Mouse (Mus musculus) inflammation-experienced regulatory T-cells (primary cell): Measurements from ENCODE around the gene Gsdma2. TPM values are rescaled to one million over a fixed set of nuclear protein-coding genes. Genes with fewer than 3 reads are reported as not detected.

Experiments
- polyA plus RNA-seq, 2 experiments: library from polyadenylated mRNA; unstranded; fragments of 100-300 nt; shearing (Covaris generic); gene quantifications; one replicate each; pipeline ENCODE4 v1.2.1; 2017

Gsdma2 gene
- 1 to 10 TPM in 1 of 2 experiments, under 1 TPM in 1; 0.11 to 2.6 TPM for polyA plus RNA-seq

GRCm38 (mm10) chr11:98646459-98646858, at the start of gene Gsdma2:
TSS of gene Gsdma2 (plus strand) at chr11:98646759.

GRCm38 (mm10) chr11:98597991-98598390, 48.6 kb upstream of the Gsdma2 start, which contains the start of gene Lrrc3c:
TSS of gene Lrrc3c (plus strand) at chr11:98598291.

DNA sequence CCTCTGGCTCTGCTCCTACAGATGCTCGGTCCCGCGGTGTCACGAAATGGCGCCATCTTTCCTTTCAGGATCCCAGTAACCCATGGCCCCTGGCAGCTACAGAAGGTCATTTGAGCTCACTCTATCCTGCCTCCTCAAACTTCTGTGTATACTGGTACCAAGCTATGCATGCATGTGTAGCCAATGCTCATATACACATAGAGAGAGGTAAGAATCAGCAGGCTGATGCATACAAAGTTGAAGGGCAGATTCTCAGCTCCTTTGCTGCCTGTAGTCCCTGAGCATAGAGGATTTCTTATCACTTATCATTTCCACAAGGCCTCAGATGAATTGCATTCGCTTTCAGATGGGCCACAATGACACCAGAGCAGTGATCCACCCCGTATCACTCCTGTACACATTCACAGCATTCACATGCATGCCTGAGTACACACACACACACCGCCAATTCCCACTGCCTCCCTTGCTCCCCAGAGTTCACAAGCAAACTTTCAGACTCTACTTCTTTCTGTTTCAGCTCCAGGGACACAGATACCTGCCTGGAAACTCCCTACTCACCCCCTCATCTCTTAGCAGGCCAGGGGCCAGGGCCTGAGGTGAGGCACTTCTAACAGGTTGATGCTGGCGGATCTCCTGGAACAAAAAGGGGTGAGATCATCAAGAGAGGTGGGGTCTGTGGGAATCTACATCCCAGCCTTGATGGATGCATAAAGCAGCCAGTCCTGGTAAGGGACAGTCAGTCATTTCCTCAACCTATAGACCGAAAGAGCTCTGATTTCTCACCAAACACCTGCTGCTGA, 20.7 kb upstream of the Gsdma2 start, which contains the start of the genes Gm12355 and Gsdma3:
Gene Gm12355, minus strand, starts transcription at position 51 of the 800 bp plus-strand sequence.
Gene Gsdma3, plus strand, starts transcription at position 750 of the 800 bp plus-strand sequence.

DNA sequence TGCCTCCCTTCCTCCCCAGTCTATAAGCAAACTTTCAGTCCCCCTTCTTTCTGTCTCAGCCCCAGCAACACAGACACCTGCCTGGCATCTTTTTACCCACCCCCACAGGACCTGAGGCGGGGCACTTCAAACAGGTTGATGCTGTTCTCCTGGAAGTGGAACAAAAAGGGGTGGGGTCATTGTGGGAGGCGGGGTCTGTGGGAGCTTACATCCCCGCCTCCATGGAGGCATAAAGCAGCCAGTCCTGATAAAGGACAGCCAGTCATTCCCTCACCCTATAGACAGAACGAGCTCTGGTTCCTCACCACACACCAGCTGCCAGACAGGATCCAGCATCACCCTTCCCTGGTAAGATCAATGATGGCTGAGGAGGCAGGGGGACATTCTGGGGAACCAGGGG, 17.5 kb downstream of the Gsdma2 start, which contains the start of gene Gsdma:
Gene Gsdma, plus strand, starts transcription at position 261 of the 400 bp plus-strand sequence.

GRCm38 (mm10) chr11:98681786-98682745, 35.5 kb downstream of the Gsdma2 start, which contains the start of gene Psmd3:
TSS of gene Psmd3 (plus strand) at chr11:98682554.

DNA sequence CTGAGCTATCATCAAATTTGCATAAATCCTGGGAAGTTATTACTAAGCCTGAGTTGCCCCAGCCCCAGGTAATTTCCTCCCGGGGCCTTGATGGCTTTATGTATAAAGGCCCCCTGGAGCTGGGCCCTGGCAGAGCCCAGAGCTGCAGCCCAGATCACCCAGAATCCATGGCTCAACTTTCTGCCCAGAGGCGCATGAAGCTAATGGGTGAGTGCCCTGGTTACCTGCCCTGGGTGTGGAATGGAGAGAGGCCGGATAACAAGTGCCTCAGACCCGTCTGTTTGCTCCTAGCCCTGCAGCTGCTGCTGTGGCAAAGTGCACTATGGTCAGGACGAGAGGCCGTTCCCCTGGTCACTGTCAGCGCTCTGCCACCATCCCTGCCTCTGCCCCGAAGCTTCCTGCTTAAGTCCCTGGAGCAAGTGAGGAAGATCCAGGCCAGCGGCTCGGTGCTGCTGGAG, 54.7 kb downstream of the Gsdma2 start, which contains the start of gene Csf3:
Gene Csf3, plus strand, starts transcription at position 51 of the 458 bp plus-strand sequence.

Other genes starting within 250 kb of the Gsdma2 start
- gene Pgap3, start 246.3 kb upstream of the Gsdma2 start, polyA plus RNA-seq: 10 to 100 TPM; 12.6 to 13.7 TPM
- gene Erbb2, start 234.3 kb upstream of the Gsdma2 start, polyA plus RNA-seq: under 1 TPM; 0.16 to 0.22 TPM
- gene Mien1, start 207.8 kb upstream of the Gsdma2 start, polyA plus RNA-seq: 100 to 1,000 TPM; 141 to 157 TPM
- 1 to 10 TPM; 1.5 to 6.5 TPM for gene Grb7, start 200.4 kb upstream of the Gsdma2 start, polyA plus RNA-seq
- 10 to 100 TPM; 40.9 to 85.7 TPM for gene Ikzf3, start 100.7 kb upstream of the Gsdma2 start, polyA plus RNA-seq
- gene Zpbp2, start 95.7 kb upstream of the Gsdma2 start, polyA plus RNA-seq: 1 to 10 TPM; 3.0 to 3.7 TPM
- gene Ormdl3, start 59.4 kb upstream of the Gsdma2 start, polyA plus RNA-seq: 10 to 100 TPM; 62.2 to 78.9 TPM
- gene Lrrc3c, start 48.5 kb upstream of the Gsdma2 start, polyA plus RNA-seq: under 1 TPM in 1 of 2 experiments, not detected in 1; 0.23 TPM
- gene Gm12355, start 21.1 kb upstream of the Gsdma2 start, polyA plus RNA-seq: 1 to 10 TPM; 2.4 to 8.5 TPM
- not detected for gene Gsdma3, start 20.4 kb upstream of the Gsdma2 start, polyA plus RNA-seq
- 1 to 10 TPM in 1 of 2 experiments, under 1 TPM in 1; 0.06 to 1.4 TPM for gene Gsdma, start 17.6 kb downstream of the Gsdma2 start, polyA plus RNA-seq
- gene Psmd3, start 35.8 kb downstream of the Gsdma2 start, polyA plus RNA-seq: 100 to 1,000 TPM; 126 to 133 TPM
- gene Csf3, start 54.5 kb downstream of the Gsdma2 start, polyA plus RNA-seq: not detected
- 10 to 100 TPM; 47.7 to 56.0 TPM for gene Med24, start 82.7 kb downstream of the Gsdma2 start, polyA plus RNA-seq
- gene Thra, start 93.9 kb downstream of the Gsdma2 start, polyA plus RNA-seq: 1 to 10 TPM; 7.2 to 7.7 TPM
- gene Nr1d1, start 128.6 kb downstream of the Gsdma2 start, polyA plus RNA-seq: 10 to 100 TPM in 1 of 2 experiments, 1 to 10 TPM in 1; 8.1 to 10.2 TPM
- 10 to 100 TPM; 24.2 to 25.3 TPM for gene Msl1, start 148.8 kb downstream of the Gsdma2 start, polyA plus RNA-seq
- gene Casc3, start 158.1 kb downstream of the Gsdma2 start, polyA plus RNA-seq: 10 to 100 TPM; 72.0 to 82.4 TPM
- gene Rapgefl1, start 190.0 kb downstream of the Gsdma2 start, polyA plus RNA-seq: under 1 TPM; 0.60 to 0.95 TPM
- gene Wipf2, start 216.9 kb downstream of the Gsdma2 start, polyA plus RNA-seq: 1 to 10 TPM; 3.0 to 3.8 TPM